Mouse (Mus musculus): ENCODE data around the gene Rgl3.

Gene Rgl3

DNA sequence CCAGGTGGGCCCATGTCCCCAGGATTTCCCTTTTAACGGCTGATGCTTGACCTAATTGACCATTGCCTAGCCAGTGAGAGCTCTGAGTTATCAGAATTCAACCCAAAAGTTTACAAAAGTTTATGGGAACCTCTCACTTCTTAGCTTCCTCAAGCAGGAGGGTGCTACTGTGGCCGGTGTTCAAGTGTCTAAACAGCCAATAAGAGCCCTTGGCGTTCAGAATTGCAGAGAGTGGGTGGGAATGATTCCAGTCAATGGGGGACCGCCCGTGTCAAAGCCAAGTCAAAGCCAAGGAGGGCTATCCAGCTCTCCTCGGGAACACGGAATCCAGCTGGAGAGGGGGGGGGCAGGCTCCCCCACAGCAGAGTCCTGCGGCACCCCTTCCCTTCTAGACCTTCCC, 41.1 kb downstream of the Rgl3 start:
- DNase-seq (ENCODE audit: low read depth) = no peak

DNA sequence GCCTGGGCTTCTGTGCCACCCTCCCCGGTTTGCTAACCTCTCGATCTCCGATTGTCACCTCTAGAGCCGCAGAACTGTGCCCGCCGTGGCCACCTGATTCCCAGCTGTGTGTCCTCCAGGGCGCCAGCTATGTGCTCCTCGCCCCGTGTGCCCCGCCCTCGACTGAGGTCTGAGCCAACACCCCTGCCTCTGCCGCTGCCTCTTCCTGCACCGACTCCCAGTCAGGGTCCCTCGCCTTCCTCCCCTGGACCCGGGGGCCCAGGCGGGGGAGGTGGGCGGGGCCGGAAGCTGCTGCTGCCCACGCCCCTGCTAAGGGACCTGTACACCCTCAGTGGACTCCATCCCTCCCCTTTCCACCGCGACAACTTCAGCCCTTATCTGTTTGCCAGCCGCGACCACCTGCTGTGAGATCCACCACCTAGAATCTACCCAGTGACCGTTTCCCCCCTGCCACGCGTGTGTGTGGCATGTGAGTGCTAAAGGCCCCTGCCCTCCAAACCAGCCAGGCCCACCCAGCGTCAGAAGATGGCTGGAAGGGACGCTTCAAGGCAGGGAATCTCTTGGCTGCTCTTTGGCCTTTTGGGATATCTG, 41.6 kb downstream of the Rgl3 start:
- DNase-seq (ENCODE audit: low read depth) = no peak

DNA sequence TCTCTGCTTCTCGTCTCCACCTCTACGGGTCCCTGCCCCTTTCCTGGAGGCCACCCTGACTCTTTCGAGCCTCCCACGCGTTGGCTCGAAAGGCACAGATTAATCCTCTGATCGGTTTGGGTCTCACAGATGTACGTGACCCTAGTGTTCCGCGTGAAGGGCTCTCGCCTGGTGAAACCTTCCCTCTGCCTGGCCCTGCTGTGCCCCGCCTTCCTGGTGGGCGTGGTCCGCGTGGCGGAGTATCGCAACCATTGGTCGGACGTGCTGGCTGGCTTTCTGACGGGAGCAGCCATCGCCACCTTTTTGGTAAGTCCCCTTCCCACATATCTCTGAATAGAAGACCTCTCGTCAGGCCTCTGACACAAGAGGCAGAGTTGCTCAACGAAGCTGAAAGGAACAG, 45.0 kb downstream of the Rgl3 start:
- DNase-seq (ENCODE audit: low read depth) = no peak

DNA sequence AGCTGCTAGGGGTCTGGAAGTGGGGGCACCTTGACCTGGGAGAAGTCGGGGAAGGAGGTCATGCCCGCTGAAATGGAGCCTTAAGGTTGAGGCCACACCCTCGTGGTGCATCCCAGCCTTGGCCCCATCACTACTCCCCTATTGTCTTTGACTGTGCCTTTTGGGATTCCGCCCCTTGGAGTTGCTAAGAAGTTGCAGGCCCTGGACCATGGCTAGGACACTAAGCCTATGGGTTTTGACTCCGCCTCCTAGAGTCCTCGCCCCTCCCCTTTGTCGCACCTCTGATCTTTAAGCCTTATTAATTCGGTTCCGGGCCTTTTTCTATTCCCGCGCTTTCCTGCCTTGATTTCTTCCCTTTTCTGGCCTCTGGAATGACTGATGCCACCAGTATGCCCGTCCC, 45.6 kb downstream of the Rgl3 start:
- DNase-seq (ENCODE audit: low read depth) = no peak

DNA sequence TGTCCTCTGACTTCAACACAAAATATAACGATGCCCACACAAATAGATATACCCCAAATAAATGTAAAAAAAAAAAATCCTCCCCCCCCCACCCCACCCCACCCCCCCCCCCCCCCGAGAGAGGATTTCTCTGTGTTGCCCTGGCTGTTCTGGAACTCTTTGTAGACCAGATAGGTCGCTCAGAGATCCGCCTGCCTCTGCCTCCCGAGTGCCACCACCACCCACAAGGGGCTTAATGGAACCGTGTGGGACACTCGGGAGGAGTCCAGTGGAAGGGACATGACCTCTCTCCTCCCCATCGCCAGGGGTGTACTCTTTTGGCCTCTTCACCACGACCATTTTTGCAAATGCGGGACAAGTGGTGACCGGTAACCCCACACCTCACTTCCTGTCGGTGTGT, 46.2 kb downstream of the Rgl3 start:
- DNase-seq (ENCODE audit: low read depth) = no peak

DNA sequence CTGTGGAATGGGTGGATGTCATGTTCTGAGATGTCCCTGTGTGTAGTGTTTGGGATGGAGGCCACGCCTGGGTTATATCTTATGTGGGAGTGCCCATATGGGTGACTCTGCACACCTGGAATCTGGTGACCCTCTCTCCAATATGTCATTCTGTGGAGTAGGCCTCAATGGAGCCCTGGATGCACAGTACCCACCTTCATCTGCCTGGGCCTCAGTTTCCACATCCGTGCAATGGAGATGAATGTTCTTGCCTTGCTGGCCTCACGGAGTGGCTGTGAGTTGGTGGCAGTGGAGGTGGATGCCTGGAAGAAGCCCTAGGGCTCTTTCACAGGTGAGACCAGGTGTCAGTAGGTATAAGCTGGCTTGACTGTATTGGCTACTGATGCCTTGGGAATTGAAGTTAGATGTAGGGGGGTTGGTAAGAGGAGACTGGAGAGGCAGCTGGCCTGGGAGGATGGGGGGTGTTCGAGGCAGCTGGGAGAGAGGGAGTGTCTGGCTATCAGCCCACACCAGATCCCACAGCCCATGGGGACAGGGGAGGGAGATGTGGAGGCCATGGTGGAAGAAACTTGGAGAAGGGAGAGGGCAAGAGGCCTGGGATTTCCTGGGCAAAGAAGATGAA, 50.9 kb downstream of the Rgl3 start:
- no peak for DNase-seq (ENCODE audit: low read depth)

DNA sequence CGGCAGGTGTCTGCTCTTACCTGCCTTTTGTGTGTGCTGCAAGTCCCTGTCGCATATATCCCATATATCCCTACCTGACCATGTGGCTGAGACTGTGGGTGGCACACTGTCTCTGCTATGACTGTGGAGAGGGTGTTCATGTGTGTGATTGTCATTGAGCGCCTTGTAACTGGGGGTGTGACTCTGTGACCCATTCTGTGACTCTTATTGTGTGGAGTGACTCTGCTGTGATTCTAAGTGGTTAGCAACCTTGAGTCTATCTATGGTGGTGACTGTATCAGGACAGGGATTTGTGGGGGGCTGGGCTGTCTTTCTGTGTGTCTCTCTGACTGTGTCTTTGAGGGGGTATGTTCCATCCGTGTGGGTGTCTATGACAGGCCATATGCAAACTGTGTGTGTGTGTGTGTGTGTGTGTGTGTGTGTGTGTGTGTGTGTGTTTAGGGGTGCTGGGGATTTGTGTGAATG, 51.5 kb downstream of the Rgl3 start:
- no peak for DNase-seq (ENCODE audit: low read depth)

DNA sequence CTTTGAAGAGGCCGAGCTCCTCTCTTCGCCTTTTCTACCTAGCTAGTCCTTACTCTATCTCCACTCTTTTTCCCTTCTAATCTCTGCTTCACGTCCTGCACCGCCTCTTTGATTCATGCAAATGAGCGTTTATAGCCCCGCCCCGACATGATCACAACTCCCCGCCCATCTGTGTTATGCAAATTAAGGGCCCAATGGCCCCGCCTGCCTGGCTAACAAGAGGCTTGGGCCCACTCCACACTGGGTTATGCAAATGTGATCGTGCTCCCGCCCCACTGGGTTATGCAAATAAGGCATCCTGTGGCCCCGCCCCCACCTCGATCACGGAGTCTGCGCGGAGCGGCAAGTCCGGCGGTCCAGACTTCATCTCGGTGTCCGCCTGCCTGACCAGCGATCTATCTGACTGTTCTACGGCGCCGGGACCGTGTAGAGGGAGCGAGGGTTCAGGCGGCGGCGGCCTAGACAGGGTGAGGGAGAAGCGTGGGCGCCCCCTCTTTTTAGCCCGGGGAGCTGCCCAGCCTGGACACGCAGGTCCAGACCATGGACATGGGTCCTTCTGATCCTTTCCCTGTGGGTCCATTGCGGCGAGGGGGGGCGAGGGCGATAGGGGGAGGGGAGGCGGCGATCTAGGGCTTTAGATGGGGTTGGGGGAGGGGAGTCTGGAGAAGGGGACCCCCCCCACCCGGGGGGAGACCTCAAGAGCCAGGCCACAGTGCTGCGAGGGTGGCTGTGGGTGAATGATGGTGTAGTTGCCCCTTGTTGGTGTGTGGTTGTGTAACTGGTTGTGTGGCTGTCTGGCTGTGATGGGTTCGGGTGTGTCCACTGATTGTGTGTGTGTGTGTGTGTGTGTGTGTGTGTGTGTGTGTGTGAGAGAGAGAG, 52.3 kb downstream of the Rgl3 start, which contains the start of gene Plppr2:
Plppr2 (plus strand) TSS at position 342 of the 879 bp plus-strand sequence.
- DNase-seq (ENCODE audit: low read depth) = peak; percentile 97

DNA sequence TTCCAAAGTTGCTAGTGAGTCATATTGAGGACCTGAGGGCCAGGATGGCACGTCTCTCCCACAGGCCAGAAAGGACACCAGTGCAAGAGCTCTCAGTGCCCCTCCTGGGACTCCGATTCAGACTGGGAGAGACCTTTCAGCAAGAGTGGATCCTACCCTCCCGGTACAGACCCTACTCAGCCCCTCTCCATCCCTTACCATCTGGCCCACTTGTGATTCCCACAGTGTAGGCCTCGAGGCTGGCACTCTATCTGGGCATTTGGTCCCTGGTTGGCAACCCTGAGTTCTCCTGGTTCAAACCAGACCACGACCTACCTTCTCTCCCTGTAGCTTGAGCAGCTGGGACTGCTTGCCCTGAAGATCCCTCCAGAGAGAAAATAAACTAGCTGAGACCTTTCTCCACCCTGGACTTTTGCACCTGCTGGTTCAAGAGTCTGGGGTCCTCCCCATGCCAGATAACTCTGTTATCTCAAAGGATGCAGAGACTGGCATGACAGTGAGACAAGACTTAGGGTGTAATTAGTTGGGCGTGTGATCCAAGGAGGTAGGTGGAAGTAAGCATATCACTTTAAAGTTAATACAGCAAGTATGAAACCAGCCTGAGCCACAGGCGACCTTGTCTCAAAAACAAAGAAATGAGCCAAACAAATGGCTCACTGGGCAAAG, 53.6 kb downstream of the Rgl3 start:
- no peak for DNase-seq (ENCODE audit: low read depth)

DNA sequence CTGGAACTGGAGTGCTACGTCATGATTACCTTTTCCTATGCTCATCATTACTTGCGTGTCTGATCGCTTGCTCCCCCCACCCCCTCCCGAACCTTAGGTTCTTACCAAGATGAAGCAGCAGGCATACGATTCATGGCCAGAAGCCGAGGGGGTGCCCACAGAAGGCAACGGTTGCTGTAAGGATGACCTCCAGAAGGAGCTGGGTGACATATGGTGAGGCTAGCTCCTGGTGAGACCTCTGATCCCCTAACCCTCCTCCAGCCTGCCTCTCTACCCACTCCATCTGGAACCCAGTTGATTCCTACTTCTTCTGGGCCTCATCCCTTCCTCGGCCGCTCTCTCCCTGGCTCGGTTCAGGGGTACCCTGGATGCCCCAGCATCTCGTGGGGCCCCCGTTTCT, 55.2 kb downstream of the Rgl3 start:
- DNase-seq (ENCODE audit: low read depth) = no peak

DNA sequence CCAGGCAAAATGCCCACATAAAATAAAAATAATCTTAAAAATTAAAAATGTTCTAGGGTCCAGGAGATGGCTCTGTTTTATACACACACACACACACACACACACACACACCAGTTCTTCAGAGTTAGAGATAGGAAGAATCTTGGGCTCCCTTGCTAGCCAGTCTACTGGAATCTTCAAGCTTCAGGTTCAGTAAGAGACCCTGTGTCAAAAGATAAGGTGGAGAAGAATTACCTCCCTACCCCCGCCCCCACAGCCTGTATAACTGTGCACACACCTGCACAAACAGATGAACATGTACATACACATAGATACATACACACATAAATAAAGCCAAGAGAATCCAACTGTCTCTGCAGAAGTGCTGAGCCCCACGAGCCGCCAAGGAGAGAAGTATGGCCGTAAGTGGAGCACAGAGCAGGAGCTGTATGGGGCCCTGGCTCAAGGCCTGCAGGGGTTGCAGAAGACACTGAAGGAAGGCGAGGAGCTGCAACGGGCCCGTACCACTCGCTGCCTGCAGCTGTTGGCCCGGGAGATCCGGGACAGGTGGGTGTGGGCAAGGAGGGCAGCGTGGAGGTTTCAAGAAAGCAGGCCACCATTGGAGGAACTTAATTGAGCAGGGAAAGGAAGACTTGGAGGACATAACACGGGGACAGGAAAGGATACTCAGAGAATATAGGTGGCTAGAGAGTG, 56.7 kb downstream of the Rgl3 start:
- no peak for DNase-seq (ENCODE audit: low read depth)

DNA sequence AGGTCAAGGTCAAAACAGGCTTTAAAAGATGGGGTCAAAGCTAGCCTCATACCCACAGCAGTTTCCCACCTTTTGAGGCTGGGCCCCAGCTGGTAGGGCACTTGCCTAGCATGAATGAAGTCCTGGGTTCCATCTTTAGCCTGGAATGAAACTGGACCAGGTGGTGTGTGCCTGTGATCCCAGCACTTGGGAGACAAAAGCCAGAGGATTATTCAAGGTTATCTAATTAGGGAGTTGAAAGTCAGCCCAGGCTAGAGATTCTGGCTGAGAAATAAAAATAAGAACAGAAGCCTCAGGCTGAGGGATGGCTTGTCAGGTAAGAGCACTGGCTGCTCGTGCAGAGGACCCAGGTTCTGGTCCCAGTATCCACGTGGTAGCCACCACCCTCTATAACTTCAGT, 57.2 kb downstream of the Rgl3 start:
- DNase-seq (ENCODE audit: low read depth) = no peak

DNA sequence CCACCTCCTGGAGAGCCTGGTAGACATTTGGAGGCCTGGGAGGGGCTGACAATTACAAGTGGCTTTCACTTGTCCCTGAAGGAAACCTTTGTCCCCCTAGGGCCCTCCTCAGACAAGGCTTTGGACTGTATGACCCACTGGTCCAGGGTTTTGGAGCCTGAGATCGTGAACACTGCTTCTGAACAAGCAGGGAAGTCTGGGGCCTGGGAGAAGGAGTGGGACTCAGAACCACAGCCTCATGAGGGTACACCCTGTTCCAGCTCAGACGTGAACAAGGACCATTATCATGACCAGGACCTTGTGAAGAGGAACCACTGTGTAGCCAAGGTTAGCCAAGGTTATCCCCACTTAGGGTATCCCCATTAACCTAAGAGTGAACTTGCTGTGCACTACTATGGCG, 60.0 kb downstream of the Rgl3 start:
- DNase-seq (ENCODE audit: low read depth) = no peak

DNA sequence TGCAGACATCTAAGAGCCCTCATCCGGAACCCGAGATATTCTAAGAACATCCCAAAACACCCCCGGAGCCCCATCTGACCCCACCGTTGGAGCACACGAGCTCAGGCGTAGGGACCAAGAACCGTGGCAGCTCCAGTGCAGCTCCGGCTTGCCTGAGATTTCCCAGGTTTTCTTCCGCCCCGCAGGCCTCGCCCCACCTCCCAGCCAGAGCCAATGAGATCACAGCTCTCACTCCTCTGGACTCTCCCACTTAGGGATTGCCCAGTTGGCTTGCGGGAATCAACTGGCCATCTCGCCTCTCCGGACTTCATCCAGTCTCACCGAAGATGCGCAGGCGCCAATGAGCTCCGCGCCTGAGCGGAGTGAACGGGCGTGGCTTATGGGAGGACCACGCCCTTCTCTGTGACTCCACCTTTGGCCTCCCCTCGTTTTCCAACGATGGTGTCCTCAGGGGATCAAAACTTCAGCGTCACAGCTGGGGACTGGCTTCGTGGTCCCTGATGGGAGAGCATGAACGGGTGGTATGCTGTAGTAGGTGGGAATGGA, 62.0 kb downstream of the Rgl3 start, which contains the start of the genes Ccdc159 and Tmem205:
Ccdc159 (plus strand) TSS at position 264 of the 546 bp plus-strand sequence.
Tmem205 (minus strand) TSS at position 349 of the 546 bp plus-strand sequence.
- peak; percentile 97 for DNase-seq (ENCODE audit: low read depth)

DNA sequence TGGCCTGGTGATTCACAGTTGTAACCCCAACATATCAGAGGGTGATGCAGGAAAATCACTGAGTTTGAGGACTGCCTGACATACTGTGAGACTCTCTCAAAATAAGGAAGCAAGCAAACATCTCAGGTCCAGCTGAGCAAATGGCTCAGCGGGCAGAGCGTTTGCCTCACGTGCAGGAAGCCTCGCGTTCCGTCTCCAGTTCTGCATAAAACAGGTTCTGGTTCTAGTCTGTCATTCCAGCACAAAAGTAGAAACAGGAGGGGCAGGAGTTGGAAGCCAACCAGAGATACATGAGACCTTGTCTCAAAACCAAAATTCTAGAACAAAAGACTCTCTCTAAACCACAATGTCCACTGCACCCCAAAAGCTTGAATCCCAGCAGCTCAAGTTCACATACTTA, 62.5 kb downstream of the Rgl3 start:
- DNase-seq (ENCODE audit: low read depth) = peak; percentile 53

DNA sequence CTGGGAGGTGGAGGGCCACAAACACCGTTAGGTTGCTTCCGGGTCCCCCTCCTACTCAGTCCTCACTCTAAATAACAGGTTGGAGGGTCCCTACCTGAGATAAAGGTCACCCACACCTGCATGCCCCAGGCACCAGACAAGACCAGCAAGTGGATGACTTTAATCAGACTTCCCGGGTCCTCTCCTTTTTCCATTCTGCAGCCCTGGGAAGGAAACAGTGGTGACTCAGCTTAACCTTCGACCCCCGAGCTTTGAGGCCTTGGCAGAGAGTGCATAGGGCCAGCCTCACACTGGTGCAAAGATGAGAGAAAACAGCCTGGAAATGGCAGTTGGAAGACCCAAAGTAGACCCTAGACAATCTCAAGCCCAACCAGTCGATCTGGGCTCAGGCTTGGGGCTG, 63.1 kb downstream of the Rgl3 start:
- DNase-seq (ENCODE audit: low read depth) = peak; percentile 66

DNA sequence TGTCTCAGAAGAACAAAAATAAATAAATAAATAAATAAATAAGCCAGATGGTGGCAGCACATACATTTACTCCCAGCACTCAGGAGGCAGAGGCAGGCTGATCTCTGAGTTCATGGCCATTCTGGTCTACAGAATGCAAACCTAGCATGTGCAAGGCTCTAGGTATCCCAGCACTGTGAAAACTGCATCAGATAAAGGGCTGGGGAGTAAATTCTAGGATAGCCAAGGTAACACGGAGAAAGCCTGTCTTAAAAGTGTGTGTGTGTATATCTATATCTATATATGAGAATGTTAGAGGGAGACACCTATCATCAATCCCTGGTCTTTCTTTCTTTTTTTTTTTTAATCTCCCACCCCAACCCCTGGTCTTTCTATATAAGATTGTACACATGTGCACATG, 63.7 kb downstream of the Rgl3 start:
- no peak for DNase-seq (ENCODE audit: low read depth)

DNA sequence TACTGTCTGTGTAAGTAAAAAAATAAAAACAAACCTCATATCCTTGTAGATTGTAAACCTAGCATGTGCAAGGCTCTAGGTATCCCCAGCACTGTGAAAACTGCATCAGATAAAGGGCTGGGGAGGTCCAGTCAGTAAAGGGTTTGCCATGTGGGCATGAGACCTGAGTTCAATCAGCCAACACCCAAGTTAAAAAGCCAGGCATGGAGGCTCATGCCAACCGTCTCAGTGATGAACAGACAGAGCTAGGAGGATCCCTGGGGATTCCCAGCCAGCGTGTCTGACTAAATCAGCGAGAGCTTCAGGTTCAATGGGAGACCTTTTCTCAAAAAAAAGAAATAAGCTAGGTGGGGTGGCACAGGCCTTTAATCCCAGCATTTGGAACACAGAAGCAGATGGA, 64.2 kb downstream of the Rgl3 start:
- DNase-seq (ENCODE audit: low read depth) = no peak

DNA sequence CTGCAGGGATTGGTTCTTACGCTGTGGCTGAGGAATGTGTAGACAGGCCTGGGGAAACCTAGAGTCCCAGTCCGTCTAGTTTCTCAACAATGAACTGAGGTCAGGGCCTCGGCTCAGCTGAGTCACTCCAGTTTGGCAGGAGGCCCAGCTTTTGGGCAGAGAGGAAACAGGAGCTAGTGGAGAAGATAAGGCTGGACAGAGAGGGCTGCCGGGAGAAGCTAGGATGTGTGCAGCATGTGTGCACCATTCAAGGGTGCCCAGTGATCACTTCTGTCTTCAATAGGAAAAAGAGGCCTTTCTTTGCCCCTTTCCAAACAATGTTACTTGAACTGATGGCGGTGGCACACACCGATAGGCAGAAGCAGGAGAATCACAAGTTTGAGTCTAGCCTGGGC, 65.2 kb downstream of the Rgl3 start:
- DNase-seq (ENCODE audit: low read depth) = peak; percentile 98

DNA sequence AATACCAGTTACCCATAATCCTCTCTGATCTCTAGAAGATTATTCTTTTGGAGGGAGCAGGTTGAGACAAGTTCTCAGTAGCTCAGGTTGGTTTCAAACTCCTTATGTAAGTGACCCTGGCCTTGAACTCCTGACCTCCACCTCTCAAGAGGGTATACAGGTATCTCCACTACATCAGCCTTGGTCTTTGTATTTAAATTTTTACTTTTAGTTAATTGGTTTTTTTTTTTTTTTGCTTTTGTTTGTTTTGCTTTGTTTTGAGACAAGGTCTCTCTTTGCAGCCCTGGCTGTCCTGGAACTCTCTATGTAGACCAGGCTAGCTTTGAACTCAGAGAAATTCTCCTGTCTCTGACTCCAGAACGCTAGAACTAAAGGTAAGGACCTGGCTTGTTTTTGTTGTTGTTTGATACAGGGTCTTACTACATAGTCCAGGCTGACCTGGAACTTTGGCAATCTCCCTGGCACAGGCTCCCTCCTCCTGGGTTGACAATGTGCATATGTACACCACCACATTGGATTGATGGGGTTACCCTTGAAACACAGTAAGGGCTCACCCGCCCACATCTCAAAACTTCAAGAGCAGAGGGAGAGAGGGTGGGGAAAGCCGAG, 65.7 kb downstream of the Rgl3 start:
- no peak for DNase-seq (ENCODE audit: low read depth)

DNA sequence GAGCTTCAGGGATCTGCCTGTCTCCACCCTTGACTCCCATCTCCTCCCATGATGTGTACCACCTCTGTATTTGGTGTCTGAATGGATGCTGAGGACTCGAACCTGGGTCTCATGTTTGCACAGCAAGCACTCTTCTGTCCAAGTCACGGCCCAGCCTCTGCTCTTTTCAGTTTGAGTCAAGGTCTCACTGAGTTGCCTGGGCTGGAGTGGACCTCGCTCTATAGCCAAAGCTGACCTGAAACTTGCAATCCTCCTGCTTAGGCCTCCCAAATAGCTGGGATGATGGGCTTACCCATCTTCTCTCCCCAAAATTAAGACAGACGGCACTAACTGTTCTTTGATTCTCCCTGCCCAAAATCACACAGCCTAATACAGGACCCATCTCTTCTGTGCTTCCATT, 66.2 kb downstream of the Rgl3 start:
- DNase-seq (ENCODE audit: low read depth) = no peak
